Mouse (Mus musculus): ENCODE measurements around the gene Ttll12.
A peak's percentile ranks its signal among the peaks of the same experiment; 100 is the strongest.

Ttll12 gene

DNA sequence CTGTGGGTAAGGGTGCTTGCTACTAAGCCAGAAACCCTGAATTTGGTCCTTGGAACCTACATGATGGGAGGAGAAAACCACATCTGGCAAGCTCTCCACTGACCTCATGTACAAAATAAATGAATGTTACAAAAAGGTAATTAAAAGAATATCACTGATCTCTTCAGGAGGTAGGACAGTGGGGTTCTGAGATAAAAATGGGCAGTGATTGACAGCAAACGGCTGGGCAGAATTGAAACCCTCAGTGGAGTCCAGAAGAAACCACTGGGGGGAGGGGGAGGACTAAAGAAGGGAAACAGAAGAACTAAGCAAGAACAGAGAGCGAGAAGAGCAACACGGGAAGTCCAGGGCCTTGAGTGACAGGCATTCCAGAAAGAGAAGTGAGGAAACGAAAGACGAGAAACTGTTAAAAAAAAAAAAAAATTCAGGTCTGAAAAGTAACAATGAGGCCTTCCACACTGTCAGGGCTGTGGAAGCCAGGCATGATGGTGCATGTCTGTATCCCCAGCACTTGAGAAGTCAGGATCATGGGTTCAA is 33.9 kb downstream of the Ttll12 start:
- DNase-seq, result no peak

DNA sequence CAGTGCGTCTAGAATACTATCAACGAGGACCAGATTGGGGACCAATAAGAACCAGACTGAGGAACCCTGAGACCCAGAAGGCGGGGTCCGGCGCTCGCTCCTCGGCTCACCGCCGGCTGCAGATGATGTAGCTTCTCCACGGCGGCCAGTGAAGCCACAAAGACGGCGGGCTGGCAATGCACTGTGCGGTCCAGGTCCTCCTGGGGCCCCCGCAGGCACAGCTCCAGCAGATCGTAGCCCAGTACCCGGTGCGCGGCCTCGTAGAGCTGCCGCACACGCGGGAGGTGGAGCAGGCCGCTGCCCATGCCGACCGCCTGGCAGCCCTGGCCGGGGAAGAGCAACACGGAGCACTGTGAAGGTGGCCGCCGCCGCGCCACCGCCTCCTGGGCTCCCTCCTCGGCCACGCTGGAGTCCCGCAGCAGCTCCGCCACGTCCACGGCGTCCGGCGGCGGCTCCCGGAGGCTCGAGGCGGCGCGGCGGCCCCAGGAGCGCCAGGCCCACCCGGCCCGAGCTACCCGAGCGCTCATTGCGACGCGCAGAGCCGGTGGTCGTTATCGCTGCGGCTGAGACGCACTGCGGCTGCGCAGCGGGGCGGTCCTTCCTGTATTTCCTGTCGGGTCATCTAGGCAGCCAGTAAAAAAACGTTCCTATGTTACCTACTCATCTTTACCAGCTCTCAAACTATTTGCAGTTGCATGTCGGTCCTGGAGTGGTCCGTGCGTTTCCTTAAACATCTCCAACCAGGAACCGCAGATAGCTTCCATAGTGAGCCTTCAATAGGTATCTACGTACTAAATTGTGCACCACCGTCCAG is 39.6 kb downstream of the Ttll12 start:
- DNase-seq, result peak; percentile 93

DNA sequence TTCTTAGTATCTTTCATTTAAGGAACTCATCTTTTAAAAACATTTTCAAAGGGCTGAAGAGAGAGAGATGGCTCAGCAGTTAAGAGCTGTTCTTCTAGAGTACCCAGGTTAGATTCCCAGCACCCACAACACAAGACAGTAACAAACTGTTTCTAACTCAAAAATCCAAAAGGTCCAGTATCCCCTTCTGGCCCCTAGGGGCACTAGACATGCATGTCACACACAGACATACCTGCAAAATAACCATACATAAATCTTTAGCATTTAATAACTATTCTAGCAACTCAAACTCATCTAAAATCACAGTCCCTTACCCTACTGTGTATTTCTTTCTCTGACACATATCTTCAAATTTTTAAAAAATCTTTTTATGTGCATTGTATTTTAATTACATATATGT is 41.1 kb downstream of the Ttll12 start:
- DNase-seq, result no peak

DNA sequence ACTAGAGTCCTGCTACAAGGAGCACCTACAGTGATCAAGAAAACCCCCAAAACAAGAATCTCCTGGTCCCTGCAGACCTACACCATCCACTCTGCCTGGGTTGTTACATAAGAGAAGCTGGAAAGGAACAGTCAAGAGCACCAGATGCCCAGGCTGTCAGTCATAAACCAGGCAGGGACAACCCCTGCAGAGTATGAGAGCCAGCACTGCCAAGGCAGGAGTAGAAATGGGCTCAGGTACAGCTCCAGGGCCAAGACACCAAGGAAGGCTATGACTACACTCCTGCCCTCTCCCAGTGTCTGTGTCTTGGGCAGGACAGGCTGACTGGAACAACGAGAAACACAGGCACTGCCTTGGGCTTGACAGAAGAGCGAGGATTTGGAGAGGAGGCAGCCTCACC is 44.8 kb downstream of the Ttll12 start:
- DNase-seq, result no peak

DNA sequence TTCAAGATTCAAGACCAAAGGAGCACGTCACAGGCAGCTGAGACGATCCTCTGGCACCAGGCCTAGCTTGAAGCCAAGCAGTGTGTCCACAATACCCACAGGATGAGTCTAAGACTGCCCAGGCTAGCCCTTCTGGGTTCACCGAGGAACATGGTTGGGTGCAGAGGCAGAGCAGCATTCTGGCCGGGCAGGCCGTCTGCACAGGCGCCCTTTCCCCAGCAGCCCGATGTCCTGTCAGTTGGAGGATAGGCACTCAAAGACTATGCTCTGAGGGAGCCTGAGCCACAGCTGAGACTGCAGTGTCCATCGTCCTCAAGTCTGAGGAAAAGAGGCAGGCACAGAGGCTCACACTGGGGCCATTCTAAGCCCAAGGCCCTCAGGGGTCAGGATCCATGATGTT is 47.8 kb downstream of the Ttll12 start:
- DNase-seq, result no peak

- DNase-seq, result no peak
These were observed 48.9 kb downstream of the Ttll12 start for GRCm38 (mm10) chr15:83546029-83546428.

GRCm38 (mm10) chr15:83541647-83542287 is 53.2 kb downstream of the Ttll12 start:
- DNase-seq, result no peak

GRCm38 (mm10) chr15:83539905-83540304 is 55.1 kb downstream of the Ttll12 start:
- DNase-seq, result no peak

DNA sequence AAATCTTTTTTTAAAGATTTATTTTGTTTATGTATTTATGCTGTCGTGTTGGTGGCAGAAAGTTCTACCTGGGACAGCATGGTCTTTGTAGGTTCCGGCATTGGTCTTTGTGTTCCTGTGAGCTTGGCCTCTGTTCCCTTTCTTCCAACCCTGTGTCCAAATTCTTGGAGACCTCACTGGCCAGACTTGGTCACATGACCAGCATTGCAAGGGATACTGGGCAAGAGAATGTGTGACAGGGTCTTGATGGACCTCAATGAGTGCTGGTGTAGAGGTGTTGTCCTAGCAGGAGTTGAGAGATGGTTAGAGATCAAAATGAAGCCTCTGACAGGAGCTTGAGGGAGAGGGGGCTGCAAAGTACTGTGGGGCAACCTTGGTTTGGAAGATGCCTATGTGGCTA is 56.1 kb downstream of the Ttll12 start:
- DNase-seq, result no peak

- no peak for DNase-seq
These were observed 59.1 kb downstream of the Ttll12 start for GRCm38 (mm10) chr15:83535890-83536231.

DNA sequence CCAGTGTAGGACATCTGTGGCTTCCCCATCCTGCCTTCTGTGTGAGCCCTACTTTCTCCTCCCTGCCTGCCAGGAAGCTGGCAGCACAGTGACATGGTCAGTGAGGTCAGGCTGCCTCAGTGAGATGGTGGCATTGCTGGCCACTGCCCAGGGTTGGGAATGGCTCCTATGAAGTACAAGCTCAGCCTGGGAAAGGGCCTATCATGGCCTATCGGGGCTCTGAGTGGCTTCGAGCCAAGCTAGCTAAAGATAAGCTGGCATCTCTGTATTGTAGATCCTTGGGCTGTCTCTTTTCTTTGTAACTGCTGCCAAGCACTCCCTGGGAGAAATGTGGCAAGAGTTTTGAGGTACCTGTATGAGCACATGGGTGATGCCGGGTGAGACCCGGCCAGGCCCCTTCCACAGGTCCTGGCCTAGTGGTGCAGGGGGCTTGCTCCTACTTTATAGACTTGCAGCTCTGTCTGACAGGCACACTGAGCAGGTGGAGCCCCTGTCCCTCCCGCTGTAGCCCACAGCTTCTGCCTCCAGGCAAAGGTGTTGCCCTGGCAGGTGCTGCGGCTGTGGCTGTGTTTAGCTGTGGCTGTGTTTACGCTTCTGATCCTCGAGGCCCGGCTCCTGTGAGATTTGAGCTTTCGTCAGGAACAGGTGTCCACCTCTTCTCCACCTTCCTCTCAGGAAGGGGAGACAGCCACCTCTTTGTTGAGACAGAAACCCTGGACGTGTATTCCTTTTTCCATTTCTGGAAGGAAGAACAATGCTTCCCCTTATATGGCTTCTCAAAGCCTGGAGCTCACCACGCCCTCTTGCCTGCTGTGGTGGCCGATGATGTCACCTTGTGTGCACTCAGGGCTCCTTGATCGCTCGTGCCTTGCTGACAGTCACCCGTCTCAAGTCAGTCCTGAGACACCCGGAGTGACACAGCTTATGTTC is 59.7 kb downstream of the Ttll12 start:
- DNase-seq, result no peak

GRCm38 (mm10) chr15:83532606-83533005 is 62.4 kb downstream of the Ttll12 start:
- DNase-seq, result no peak

- no peak for DNase-seq
These were observed 62.9 kb downstream of the Ttll12 start for GRCm38 (mm10) chr15:83531961-83532469.

DNA sequence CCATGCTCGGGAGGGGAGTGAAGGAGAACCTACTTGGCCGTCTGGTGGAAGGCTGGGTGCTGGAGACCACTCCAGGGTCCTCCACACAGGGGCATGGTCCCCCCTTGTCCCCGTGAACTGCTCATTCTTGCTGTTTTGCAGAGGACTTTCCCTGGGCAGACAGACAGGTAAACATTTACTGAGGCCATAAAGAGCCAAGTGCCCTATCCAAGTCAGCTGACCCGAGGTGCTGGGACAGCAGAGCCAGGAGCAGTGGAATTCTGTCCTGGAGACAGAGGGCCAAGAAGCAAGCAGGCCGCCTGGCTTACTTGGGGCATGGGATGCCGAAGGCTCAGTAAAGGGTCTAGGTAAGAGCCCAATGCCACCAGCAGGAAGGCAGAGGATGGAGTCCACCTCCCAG is 64.3 kb downstream of the Ttll12 start:
- no peak for DNase-seq

DNA sequence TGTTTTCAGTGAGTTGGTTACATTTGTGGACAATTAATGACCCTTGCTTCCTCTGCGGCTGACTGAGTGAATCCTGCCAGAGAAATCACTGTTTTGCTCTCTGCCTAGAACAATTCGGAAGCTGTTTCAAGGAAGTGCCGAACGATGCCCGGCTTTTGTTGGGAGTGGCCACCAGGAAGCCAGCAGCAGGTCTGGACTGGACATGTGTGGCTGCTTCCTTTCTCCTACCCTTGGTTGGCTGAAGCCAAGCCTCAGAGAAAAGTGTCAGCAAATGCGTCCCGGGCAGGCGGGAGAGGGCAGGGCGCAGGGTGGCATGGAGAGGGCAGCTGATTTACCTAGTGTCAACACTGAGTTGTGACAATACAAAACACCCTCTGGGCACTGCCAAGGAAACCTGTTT is 64.7 kb downstream of the Ttll12 start:
- no peak for DNase-seq

- DNase-seq, result no peak
These were observed 65.2 kb downstream of the Ttll12 start for GRCm38 (mm10) chr15:83529765-83530164.

DNA sequence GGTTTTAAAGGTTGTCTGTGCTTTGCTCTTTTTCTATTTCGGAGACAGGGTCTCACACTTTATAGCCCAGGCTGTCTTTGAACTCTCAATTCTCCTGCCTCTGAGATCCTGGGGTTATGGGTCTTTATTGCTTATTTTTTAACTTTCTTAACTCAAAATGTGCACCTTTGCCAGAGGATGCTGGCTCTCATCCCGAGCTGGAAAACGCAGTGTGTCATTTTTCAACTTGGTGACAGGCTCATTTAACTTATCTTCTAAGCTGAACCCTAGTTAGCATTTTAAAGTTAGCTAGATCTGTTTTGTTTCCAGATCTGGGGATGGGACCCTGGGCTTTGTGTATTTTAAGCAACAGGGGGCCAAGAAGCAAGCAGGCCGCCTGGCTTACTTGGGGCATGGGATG is 66.1 kb downstream of the Ttll12 start:
- no peak for DNase-seq

GRCm38 (mm10) chr15:83527747-83528146 is 67.2 kb downstream of the Ttll12 start:
- DNase-seq, result no peak

DNA sequence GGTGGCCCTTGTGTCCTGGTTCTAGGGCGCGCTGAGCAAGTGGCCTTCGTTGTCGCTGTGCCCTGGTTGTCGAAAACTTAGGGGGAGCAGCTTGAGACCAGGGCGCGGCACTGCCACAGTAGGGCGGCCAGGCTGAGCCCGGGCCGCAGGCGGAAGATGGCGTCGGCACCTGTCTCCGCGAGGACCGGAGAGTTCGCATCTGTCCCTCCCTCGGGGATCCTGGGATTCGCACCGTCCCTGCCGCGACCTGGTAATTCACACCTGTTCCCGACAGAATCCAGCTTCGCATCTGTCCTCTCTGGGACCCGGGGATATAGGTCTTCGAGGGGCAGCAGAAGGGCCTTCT is 67.9 kb downstream of the Ttll12 start:
- DNase-seq, result peak; percentile 55

DNA sequence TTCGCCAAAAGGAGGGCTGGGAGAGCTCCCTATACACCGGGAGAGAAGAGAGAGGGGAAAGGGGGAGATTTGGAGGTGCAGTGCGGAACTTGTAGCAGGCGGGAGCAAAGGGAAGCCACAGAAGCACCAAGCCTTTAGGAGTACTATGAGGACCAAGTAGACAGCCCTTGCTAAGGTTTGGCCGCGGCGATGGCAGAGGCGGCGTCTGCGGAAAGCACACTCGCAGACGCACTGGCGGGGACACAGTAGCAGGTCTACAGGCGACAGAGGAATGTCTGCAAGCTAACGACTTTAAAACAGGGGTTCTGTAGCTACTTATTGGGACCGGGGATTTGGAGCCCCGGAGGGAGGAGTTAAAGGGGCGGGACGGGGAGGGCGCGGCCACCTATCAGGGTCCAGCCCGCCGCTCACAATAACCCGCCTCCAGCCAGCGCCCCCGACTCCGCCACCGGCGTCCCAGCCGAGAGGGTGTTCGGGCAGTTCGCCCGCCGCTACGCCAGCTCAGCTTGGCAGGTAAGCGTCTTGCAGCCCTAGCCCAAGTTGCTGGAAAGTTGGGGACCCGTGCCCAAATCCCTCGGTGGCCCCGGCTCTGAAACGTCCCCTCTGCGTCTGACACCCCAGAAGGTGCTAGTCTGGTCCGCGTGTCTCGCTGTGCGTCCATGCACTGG is 68.4 kb downstream of the Ttll12 start, which contains the start of gene Bik:
Gene Bik (plus strand): TSS at position 439 of the 668 bp plus-strand sequence.
- DNase-seq, result peak; percentile 78
